Mouse (Mus musculus): ENCODE data around the gene Spns3.

DNA sequence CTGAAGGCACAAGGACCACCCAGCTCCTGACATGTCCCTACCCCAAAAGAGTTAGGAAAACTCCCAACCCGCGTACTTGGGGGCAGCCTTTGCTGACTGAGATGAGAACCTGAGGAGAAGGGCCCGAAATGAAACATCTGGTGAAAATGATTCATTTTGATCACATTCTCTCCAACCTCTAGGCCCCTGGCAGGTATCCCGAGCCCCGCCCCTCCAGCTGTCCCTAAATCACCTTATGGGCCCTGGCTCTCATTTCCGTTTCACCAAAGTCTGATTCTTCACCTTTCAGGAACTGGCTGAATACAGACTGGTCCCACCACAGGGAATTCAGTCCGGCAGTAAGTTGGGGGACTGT, 25.8 kb upstream of the Spns3 start:
- no peak for TF ChIP-seq POLR2A (IDR thresholded peaks at IDR 0.05; ENCODE audit: borderline replicate concordance, extremely low read depth, insufficient read depth, insufficient read length, poor library complexity, severe bottlenecking)
- TF ChIP-seq CTCF (IDR thresholded peaks at IDR 0.05; ENCODE audit: borderline replicate concordance, extremely low read depth, insufficient read depth, insufficient read length): no peak
